Mouse (Mus musculus) stomach, postnatal 0 days (tissue): ENCODE results near the gene Bloc1s1. TPM values are rescaled to one million over a fixed set of nuclear protein-coding genes. Genes with fewer than 3 reads are reported as not detected.

Source experiments
- ATAC-seq: fragments of 200-750 bp; cut with Nextera tagmentation; 2 replicates; pipeline ENCODE4 v1.8.0; 2017; ENCODE audit not compliant: low FRiP score, low TSS enrichment
- DNase-seq: peaks from one replicate; pipeline ENCODE4 v3.0.0-alpha.2; 2016; ENCODE audit warnings: low spot score
- H3K27ac ChIP-seq: fragments of 300-500 bp; sonication (generic); replicated peaks from 2 replicates; pipeline ENCODE4 v1.5.1; 2014; ENCODE audit warnings: mild to moderate bottlenecking, control low read depth
- H3K27me3 ChIP-seq: fragments of 300-500 bp; sonication (generic); 2 replicates; pipeline ENCODE4 v1.6.1; 2014; ENCODE audit warnings: low read length; ENCODE audit not compliant: control insufficient read depth, insufficient read depth
- H3K36me3 ChIP-seq: fragments of 300-500 bp; sonication (generic); 2 replicates; pipeline ENCODE4 v1.6.1; 2014; ENCODE audit warnings: low read length, mixed read lengths; ENCODE audit not compliant: control insufficient read depth, insufficient read depth
- H3K4me1 ChIP-seq: fragments of 300-500 bp; sonication (generic); replicated peaks from 2 replicates; pipeline ENCODE4 v1.6.1; 2014; ENCODE audit warnings: antibody characterized with exemption; ENCODE audit not compliant: control insufficient read depth, insufficient read depth
- H3K4me2 ChIP-seq: fragments of 300-500 bp; sonication (generic); replicated peaks from 2 replicates; pipeline ENCODE4 v1.6.1; 2014; ENCODE audit warnings: low read depth, mild to moderate bottlenecking, control low read depth, moderate library complexity
- H3K4me3 ChIP-seq: fragments of 300-500 bp; sonication (generic); 2 replicates; pipeline ENCODE4 v1.5.1; 2014; ENCODE audit warnings: low read depth, low read length, control low read depth
- H3K9ac ChIP-seq: fragments of 300-500 bp; sonication (generic); 2 replicates; pipeline ENCODE4 v1.6.1; 2014; ENCODE audit warnings: mild to moderate bottlenecking, low read length, control low read depth, mixed read lengths
- H3K9me3 ChIP-seq: fragments of 300-500 bp; sonication (generic); 2 replicates; pipeline ENCODE4 v1.6.1; 2016; ENCODE audit warnings: low read length; ENCODE audit not compliant: control insufficient read depth
- CTCF ChIP-seq: IDR thresholded peaks from 2 replicates; pipeline ENCODE4 v1.5.1; 2016; ENCODE audit warnings: antibody characterized with exemption, low read depth, mild to moderate bottlenecking, moderate library complexity
- EP300 ChIP-seq: optimal IDR thresholded peaks from 2 replicates; pipeline ENCODE3; 2016; ENCODE audit warnings: antibody characterized with exemption
- WGBS: fragments of 180-500 bp; shearing (Covaris S2); extraction: QIAGEN DNeasy Blood & Tissue Kit; methylation state at CpG from one replicate; pipeline ENCODE4 v1.1.7; 2014; 5-methylcytosine and 5-hydroxymethylcytosine counted together
- polyA plus RNA-seq: library from polyadenylated mRNA; unstranded; fragments of >200 nt; fragmentation: Nextera tagmentation; extraction: Ambion mirVana; gene quantifications from 2 replicates; pipeline ENCODE4 v1.2.1, GENCODE M21; 2015

Gene Bloc1s1
- 194 and 198 TPM in 2 replicates for polyA plus RNA-seq

GRCm38 (mm10) chr10:128923935-128924334, at the start of gene Bloc1s1:
Gene Bloc1s1, minus strand, starts transcription at chr10:128924035.
- DNase-seq (no peak), ATAC-seq (no peak)
- H3K4me1 ChIP-seq, result 0 out of 2 replicates have a peak, but pooled peaks cover 13% of the 10 kb centered on the region
- no peaks in the 10 kb centered on the region for H3K36me3 ChIP-seq
- peak within 1 kb of the TSS; percentile 97 for H3K27ac ChIP-seq
- H3K4me2 ChIP-seq, result peak within 1 kb of the TSS; percentile 77
- no peaks in the 10 kb centered on the region for H3K9me3 ChIP-seq
- peak within 1 kb of the TSS; percentile 81 for H3K9ac ChIP-seq
- TF ChIP-seq EP300 (no peak), CTCF (no peak)
- no peaks in the 10 kb centered on the region for H3K27me3 ChIP-seq
- H3K4me3 ChIP-seq, result peak within 1 kb of the TSS; percentile 68
- WGBS, result 53% methylated on average over 9 of the region's 9 CpGs

DNA sequence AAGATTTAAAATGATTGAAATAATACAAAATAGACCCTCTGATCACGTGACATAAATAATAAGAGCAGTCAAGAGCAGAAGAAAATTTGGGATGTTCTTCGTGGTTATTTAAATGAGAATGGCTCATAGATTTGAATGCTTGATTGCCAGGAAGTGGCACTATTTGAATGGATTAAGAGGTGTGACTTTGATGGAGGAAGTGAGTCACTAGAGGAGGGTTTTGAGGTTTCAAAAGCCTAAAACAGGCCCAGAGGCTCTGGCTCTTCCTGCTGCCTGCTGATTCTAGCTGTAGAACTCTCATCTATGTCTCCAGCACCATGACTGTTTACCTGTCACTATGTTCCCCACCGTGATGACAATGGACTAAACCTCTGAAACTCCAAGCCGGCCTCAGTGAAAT, 49.0 kb upstream of the Bloc1s1 start:
- Histone ChIP-seq H3K9ac (no peak overlapping the region), H3K4me3 (no peak overlapping the region), H3K36me3 (no peaks in the 10 kb centered on the region), H3K27ac (no peak overlapping the region), H3K27me3 (no peaks in the 10 kb centered on the region), H3K9me3 (no peaks in the 10 kb centered on the region), H3K4me2 (no peak overlapping the region), H3K4me1 (no peaks in the 10 kb centered on the region)
- no peak for ATAC-seq
- WGBS, result 79% methylated on average over 4 of the region's 4 CpGs
- no peak for DNase-seq
- TF ChIP-seq EP300, result no peak
- TF ChIP-seq CTCF, result no peak

- WGBS, result 16% methylated on average over 1 of the region's 1 CpGs
These were observed 47.0 kb upstream of the Bloc1s1 start for GRCm38 (mm10) chr10:128970740-128971250.

GRCm38 (mm10) chr10:128968341-128968749, 44.5 kb upstream of the Bloc1s1 start:
- peak; percentile 35 for DNase-seq
- Histone ChIP-seq H3K36me3 (no peaks in the 10 kb centered on the region), H3K27ac (peak overlapping the region; percentile 74), H3K9me3 (no peaks in the 10 kb centered on the region), H3K4me2 (no peak overlapping the region), H3K4me1 (no peaks in the 10 kb centered on the region), H3K9ac (no peak overlapping the region), H3K27me3 (no peaks in the 10 kb centered on the region), H3K4me3 (no peak overlapping the region)
- WGBS, result 5% methylated on average over 1 of the region's 1 CpGs
- no peak for TF ChIP-seq EP300
- TF ChIP-seq CTCF, result no peak
- ATAC-seq, result peak; percentile 87

More at GRCm38 (mm10) chr10:128970740-128971250, 47.0 kb upstream of the Bloc1s1 start:
- no peaks in the 10 kb centered on the region for H3K27me3 ChIP-seq
- H3K4me2 ChIP-seq, result no peak overlapping the region
- no peaks in the 10 kb centered on the region for H3K36me3 ChIP-seq
- ATAC-seq, result peak; percentile 88
- no peaks in the 10 kb centered on the region for H3K9me3 ChIP-seq
- peak overlapping the region; percentile 86 for H3K27ac ChIP-seq
- no peaks in the 10 kb centered on the region for H3K4me1 ChIP-seq
- DNase-seq, result peak; percentile 62
- TF ChIP-seq CTCF (no peak), EP300 (no peak)
- no peak overlapping the region for H3K9ac ChIP-seq
- H3K4me3 ChIP-seq, result no peak overlapping the region

- DNase-seq, result no peak
- H3K9me3 ChIP-seq, result no peaks in the 10 kb centered on the region
- TF ChIP-seq EP300 (no peak), CTCF (no peak)
- H3K4me2 ChIP-seq, result no peak overlapping the region
- H3K27me3 ChIP-seq, result no peaks in the 10 kb centered on the region
- no peaks in the 10 kb centered on the region for H3K36me3 ChIP-seq
- H3K4me1 ChIP-seq, result no peaks in the 10 kb centered on the region
- H3K27ac ChIP-seq, result no peak overlapping the region
- no peak overlapping the region for H3K9ac ChIP-seq
- no peak overlapping the region for H3K4me3 ChIP-seq
- no peak for ATAC-seq
- WGBS, result 54% methylated on average over 6 of the region's 6 CpGs
These were observed 42.0 kb upstream of the Bloc1s1 start for GRCm38 (mm10) chr10:128965871-128966270.

DNA sequence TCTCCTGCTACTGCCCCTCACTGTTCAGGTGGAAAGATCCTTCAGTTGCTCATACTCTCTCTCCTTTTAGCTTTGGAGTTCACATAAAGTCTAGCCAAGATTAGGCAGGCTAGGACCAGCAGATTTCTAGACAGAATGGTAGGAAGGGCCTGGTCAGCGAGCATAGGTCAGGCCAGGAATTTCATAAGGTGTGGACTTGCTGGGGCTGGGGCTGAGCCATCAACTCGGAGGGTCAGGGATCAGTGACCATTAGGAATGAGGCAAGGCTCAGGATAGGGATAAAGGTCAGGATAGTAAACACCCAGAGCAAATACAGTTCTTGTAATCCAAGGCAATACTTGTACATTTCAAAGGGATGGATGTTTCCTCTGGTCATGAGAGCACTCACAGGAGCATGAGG, 41.1 kb upstream of the Bloc1s1 start:
- Histone ChIP-seq H3K4me3 (no peak overlapping the region), H3K4me2 (no peak overlapping the region), H3K27me3 (no peaks in the 10 kb centered on the region), H3K4me1 (no peaks in the 10 kb centered on the region), H3K27ac (no peak overlapping the region), H3K9ac (no peak overlapping the region), H3K9me3 (no peaks in the 10 kb centered on the region), H3K36me3 (no peaks in the 10 kb centered on the region)
- TF ChIP-seq CTCF (no peak), EP300 (no peak)
- no peak for ATAC-seq
- no peak for DNase-seq
- WGBS, result 60% methylated on average over 2 of the region's 2 CpGs
